Mouse (Mus musculus): Measurements from ENCODE around the gene Preb. TPM values are rescaled to one million over a fixed set of nuclear protein-coding genes. Genes with fewer than 3 reads are reported as not detected.

Preb gene
- polyA plus RNA-seq, 1 experiment from 2014 or later, result 125 TPM

DNA sequence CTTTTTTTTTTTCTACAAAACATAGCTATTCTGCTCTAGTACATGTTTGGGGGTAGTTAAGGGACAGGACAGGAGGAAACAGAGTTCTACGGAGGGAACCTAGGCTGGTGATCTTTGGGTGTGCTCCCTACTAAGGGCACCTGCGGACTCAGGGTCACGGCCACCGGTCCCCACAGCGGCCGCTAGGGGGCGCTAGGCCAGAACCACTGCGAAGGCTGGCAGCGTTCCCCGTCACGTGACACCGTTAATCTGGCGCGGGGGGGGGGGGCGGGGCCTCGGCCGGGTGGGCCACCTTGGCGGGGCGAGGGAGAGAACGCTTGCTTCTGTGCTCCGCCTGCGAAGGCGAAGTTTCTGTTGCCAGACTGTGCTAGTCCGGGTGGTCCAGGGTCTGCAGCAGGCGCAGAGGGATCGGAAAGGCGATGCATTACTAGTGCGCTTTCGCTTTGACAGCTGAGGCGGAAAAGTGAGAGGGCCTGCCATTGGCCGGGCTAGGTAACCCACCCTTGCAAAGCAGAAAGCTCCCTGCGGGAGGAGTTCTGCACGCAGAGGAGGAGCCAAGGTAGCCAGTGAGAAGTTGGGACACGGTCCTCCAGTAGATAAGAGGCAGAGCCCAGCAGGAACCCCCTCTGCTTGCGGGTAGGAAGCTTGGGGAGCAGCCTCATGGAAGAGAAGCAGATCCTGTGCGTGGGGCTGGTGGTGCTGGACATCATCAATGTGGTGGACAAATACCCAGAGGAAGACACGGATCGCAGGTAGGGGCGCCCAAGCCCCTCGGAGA lies 38.7 kb downstream of the Preb start, which contains the start of gene Khk:
Gene Khk, plus strand, starts transcription at position 176 of the 778 bp plus-strand sequence.
- peaks cover 45% of the 10 kb centered on the region for H3K36me3 ChIP-seq
- peak; percentile 82 for ATAC-seq (ENCODE audit: insufficient number of reproducible peaks, low FRiP score, low TSS enrichment, low read depth)
- peaks cover 61% of the 10 kb centered on the region for H3K4me1 ChIP-seq

DNA sequence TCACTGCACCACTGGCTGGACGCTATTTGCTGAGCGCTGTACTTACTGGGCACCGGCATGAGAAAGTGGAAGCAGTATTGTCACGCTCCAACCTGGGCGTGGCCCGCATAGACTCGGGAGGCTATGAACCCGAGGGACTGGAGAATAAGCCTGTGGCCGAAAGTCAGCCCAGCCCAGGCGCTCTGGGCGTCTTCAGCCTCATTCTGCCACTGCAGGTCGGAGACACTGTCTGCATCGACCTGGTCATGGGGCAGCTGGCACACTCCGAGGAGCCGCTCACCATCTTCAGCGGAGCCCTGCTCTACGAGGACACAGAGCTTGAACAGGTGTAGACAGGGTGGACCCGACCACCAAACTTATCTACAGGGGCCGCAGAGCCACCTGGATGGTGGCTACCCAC lies 39.5 kb downstream of the Preb start:
- no peak for ATAC-seq (ENCODE audit: insufficient number of reproducible peaks, low FRiP score, low TSS enrichment, low read depth)
- Histone ChIP-seq H3K9ac (no peak overlapping the region), H3K27ac (replicated peaks) (peak overlapping the region; percentile 36; the same call in 1 of the 2 replicates), H3K4me3 (replicated peaks) (peak overlapping the region; percentile 6; the same call in 1 of the 2 replicates), H3K9me3 (replicated peaks) (no peaks in the 10 kb centered on the region), H3K36me3 (peaks cover 46% of the 10 kb centered on the region), H3K4me1 (peaks cover 68% of the 10 kb centered on the region), H3K4me2 (replicated peaks) (peak overlapping the region; percentile 78; the same call in 1 of the 2 replicates), H3K27me3 (no peaks in the 10 kb centered on the region)
- WGBS, result 65% methylated on average over 19 of the region's 19 CpGs

More for the DNA sequence above, 38.7 kb downstream of the Preb start, which contains the start of gene Khk:
- WGBS, result 2% methylated on average over 40 of the region's 40 CpGs
- Histone ChIP-seq H3K9me3 (replicated peaks) (no peaks in the 10 kb centered on the region), H3K27ac (replicated peaks) (peak within 1 kb of the TSS; percentile 90), H3K4me3 (replicated peaks) (peak within 1 kb of the TSS; percentile 53), H3K27me3 (no peaks in the 10 kb centered on the region), H3K9ac (peak within 1 kb of the TSS; percentile 37), H3K4me2 (replicated peaks) (peak within 1 kb of the TSS; percentile 78)

DNA sequence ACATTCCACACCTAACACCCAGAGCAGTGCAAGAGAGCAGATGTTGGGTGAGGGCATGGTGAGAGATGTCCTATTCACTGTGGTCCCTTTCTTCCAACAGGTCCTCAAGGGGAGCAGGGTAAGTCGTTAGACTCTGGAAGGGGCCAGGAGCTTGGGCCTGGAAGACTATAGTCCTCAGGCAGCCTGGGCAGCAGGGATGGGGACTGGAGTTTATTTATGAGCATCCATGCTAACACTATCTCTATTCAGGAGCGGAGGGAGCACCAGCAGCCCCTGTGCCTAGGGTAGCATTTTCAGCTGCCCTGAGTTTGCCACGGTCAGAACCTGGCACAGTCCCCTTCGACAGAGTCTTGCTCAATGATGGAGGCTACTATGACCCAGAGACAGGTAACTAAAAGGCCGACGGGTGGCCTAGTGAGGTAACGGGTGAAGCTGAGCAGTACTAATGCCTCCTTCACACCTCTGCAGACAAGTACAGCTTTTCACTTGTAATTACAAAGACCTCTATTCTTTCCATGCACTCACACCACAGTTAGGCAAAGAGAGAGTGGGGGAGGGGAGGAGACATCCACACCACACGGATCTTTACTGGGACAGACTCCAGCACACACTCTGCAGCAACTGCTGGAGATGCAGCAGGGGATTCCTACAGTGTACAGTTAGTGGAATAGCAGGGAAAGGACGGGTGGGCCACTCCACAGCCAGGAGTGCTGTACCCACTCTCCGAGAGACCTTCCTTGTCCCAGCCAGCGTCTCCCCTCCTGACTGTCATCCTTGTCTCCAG lies 40.1 kb downstream of the Preb start:
- H3K4me1 ChIP-seq, result peaks cover 73% of the 10 kb centered on the region
- WGBS, result 64% methylated on average over 11 of the region's 11 CpGs
- H3K36me3 ChIP-seq, result peaks cover 46% of the 10 kb centered on the region
- no peak overlapping the region for H3K9ac ChIP-seq
- H3K4me2 ChIP-seq (replicated peaks), result 0 out of 2 replicates have a peak overlapping the region, but pooled peaks have one; percentile 78
- H3K4me3 ChIP-seq (replicated peaks), result 0 out of 2 replicates have a peak overlapping the region, but pooled peaks have one; percentile 6
- peak overlapping the region; percentile 36; the same call in 1 of the 2 replicates for H3K27ac ChIP-seq (replicated peaks)
- H3K27me3 ChIP-seq, result no peaks in the 10 kb centered on the region
- no peaks in the 10 kb centered on the region for H3K9me3 ChIP-seq (replicated peaks)
- no peak for ATAC-seq (ENCODE audit: insufficient number of reproducible peaks, low FRiP score, low TSS enrichment, low read depth)

DNA sequence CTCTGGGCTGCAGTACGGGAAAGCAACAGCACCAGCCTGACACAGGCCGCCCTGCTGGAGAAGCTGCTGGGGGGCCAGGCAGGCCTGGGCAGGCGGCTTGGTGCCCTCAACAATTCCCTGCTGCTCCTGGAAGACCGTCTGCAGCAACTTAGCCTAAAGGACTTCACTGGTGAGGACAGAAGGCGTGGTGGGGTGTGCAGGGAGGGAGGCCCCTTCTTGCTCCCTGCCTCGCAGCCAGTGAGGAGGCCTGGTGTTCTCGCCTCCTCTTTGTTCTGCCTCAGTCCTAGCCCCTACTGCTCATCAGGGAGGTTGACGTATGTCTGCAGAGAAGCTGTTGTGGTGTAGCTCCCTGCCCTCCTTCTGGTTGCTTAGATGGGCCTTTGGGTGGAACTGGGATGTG lies 41.5 kb downstream of the Preb start:
- no peak overlapping the region for H3K9ac ChIP-seq
- ATAC-seq (ENCODE audit: insufficient number of reproducible peaks, low FRiP score, low TSS enrichment, low read depth), result no peak

DNA sequence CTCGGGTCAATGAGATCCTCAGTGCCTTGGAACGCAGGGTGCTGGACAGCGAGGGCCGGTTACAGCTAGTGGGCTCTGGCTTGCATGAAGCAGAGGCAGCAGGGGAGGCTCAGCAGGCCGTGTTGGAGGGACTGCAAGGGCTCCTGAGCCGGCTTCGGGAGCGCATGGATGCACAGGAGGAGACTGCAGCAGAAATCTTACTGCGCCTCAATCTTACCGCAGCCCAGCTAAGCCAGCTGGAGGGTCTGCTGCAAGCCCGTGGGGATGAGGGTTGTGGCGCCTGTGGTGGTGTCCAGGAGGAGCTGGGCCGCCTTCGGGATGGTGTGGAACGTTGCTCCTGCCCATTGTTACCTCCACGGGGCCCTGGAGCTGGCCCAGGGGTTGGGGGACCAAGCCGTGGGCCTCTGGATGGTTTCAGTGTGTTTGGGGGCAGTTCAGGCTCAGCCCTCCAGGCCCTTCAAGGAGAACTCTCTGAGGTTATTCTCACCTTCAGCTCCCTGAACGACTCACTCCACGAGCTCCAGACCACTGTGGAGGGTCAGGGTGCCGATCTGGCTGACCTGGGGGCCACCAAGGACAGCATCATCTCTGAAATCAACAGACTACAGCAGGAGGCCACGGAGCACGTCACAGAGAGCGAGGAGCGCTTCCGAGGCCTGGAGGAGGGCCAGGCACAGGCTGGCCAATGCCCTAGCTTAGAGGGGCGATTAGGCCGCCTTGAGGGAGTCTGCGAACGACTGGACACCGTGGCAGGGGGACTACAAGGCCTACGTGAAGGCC lies 42.1 kb downstream of the Preb start:
- H3K27me3 ChIP-seq, result no peaks in the 10 kb centered on the region
- peak overlapping the region; percentile 22; the same call in 1 of the 2 replicates for H3K27ac ChIP-seq (replicated peaks)
- no peak overlapping the region for H3K4me3 ChIP-seq (replicated peaks)
- no peak for ATAC-seq (ENCODE audit: insufficient number of reproducible peaks, low FRiP score, low TSS enrichment, low read depth)
- H3K9ac ChIP-seq, result no peak overlapping the region
- 83% methylated on average over 31 of the region's 31 CpGs for WGBS
- no peak overlapping the region for H3K4me2 ChIP-seq (replicated peaks)
- peaks cover 81% of the 10 kb centered on the region for H3K4me1 ChIP-seq
- no peaks in the 10 kb centered on the region for H3K9me3 ChIP-seq (replicated peaks)
- peaks cover 46% of the 10 kb centered on the region for H3K36me3 ChIP-seq

More for the DNA sequence above, 41.5 kb downstream of the Preb start:
- H3K4me1 ChIP-seq, result peaks cover 83% of the 10 kb centered on the region
- no peaks in the 10 kb centered on the region for H3K9me3 ChIP-seq (replicated peaks)
- H3K4me3 ChIP-seq (replicated peaks), result no peak overlapping the region
- no peak overlapping the region for H3K4me2 ChIP-seq (replicated peaks)
- WGBS, result 63% methylated on average over 8 of the region's 8 CpGs
- H3K36me3 ChIP-seq, result peaks cover 46% of the 10 kb centered on the region
- peak overlapping the region; percentile 22; the same call in 1 of the 2 replicates for H3K27ac ChIP-seq (replicated peaks)
- no peaks in the 10 kb centered on the region for H3K27me3 ChIP-seq

DNA sequence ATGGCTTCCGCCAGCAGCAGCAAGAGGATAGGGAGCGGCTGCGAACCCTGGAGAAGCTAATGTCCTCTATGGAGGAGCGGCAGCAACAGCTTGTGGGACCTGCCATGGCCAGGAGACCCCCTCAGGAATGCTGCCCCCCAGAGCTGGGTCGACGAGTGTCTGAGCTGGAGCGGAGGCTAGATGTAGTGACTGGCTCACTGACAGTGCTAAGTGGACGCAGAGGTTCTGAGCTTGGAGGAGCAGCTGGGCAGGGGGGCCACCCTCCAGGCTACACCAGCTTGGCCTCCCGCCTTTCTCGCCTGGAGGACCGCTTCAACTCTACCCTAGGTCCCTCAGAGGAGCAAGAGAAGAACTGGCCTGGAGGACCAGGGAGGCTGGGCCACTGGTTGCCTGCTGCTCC lies 42.8 kb downstream of the Preb start:
- ATAC-seq (ENCODE audit: insufficient number of reproducible peaks, low FRiP score, low TSS enrichment, low read depth), result no peak
- no peaks in the 10 kb centered on the region for H3K9me3 ChIP-seq (replicated peaks)
- peaks cover 81% of the 10 kb centered on the region for H3K4me1 ChIP-seq
- no peak overlapping the region for H3K4me3 ChIP-seq (replicated peaks)
- 84% methylated on average over 11 of the region's 11 CpGs for WGBS
- H3K27me3 ChIP-seq, result no peaks in the 10 kb centered on the region
- peaks cover 43% of the 10 kb centered on the region for H3K36me3 ChIP-seq
- no peak overlapping the region for H3K27ac ChIP-seq (replicated peaks)
- H3K4me2 ChIP-seq (replicated peaks), result no peak overlapping the region
- H3K9ac ChIP-seq, result no peak overlapping the region

DNA sequence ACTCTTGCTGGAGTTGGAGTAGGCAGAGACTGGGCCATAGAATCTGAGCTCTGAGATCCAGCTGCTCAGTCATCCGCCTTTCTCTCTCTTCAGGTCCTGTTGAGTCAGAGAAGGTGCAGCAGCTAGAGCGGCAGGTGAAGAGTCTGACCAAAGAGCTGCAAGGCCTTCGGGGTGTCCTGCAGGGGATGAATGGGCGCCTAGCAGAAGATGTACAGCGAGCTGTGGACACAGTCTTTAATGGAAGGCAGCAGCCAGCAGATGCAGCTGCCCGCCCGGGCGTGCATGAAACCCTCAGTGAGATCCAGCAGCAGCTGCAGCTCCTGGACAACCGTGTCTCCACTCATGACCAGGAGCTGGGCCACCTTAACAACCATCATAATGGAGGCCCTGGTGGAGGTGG lies 43.3 kb downstream of the Preb start:
- H3K9ac ChIP-seq, result no peak overlapping the region
- no peaks in the 10 kb centered on the region for H3K9me3 ChIP-seq (replicated peaks)
- no peak for ATAC-seq (ENCODE audit: insufficient number of reproducible peaks, low FRiP score, low TSS enrichment, low read depth)
- no peaks in the 10 kb centered on the region for H3K27me3 ChIP-seq
- H3K4me2 ChIP-seq (replicated peaks), result no peak overlapping the region
- 91% methylated on average over 9 of the region's 9 CpGs for WGBS
- no peak overlapping the region for H3K4me3 ChIP-seq (replicated peaks)
- H3K27ac ChIP-seq (replicated peaks), result peak overlapping the region; percentile 73
- peaks cover 43% of the 10 kb centered on the region for H3K36me3 ChIP-seq
- H3K4me1 ChIP-seq, result peaks cover 81% of the 10 kb centered on the region

DNA sequence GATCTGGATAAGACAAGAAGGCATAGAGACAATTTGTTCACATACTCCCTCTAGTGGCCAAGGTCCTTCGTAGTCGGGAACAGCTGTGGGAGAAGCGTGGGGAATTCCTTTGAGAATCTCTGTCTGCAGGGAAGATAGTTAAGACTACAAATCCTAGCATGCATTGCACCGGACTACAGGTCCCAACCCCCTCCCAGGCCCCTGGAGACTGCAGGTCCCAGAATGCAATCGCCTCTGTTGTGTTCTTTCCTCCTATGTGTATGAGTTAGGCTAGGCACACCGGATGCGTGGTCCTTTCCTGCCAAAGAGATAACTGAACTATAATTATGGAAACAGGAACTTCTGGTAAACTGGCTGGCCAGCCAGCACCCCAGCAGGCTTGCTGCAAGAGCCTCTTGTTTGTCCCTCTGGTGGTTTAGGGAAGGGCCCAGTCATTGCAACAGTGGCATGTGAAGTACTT lies 44.2 kb downstream of the Preb start:
- Histone ChIP-seq H3K4me1 (peaks cover 81% of the 10 kb centered on the region), H3K4me2 (replicated peaks) (peak overlapping the region; percentile 70), H3K9ac (peak overlapping the region; percentile 53; the same call in 1 of the 2 replicates), H3K27me3 (no peaks in the 10 kb centered on the region), H3K36me3 (peaks cover 43% of the 10 kb centered on the region), H3K9me3 (replicated peaks) (no peaks in the 10 kb centered on the region), H3K4me3 (replicated peaks) (peak overlapping the region; percentile 55), H3K27ac (replicated peaks) (peak overlapping the region; percentile 95)
- ATAC-seq (ENCODE audit: insufficient number of reproducible peaks, low FRiP score, low TSS enrichment, low read depth), result peak; percentile 64
- WGBS, result 3% methylated on average over 7 of the region's 7 CpGs

DNA sequence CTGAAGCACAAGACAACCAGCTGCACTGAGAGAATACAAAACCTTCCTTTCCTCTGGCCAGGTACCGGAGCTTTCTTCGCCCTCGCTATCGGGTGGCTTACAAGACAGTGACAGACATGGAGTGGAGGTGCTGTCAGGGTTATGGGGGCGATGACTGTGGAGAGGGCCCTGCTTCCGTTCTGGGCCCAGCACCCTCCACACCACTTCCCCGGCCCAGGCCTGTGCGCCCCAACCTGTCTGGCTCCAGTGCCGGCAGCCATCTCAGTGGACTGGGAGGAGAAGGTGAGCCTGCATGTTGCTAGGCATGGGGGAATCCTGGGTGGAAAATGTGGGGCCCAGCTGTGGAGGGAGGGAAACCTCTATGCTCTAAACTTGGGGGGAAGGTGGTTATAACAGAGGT lies 44.7 kb downstream of the Preb start:
- H3K4me2 ChIP-seq (replicated peaks), result peak overlapping the region; percentile 70
- H3K4me3 ChIP-seq (replicated peaks), result peak overlapping the region; percentile 55
- peaks cover 41% of the 10 kb centered on the region for H3K36me3 ChIP-seq
- no peaks in the 10 kb centered on the region for H3K27me3 ChIP-seq
- WGBS, result 16% methylated on average over 9 of the region's 9 CpGs
- H3K9me3 ChIP-seq (replicated peaks), result no peaks in the 10 kb centered on the region
- peaks cover 81% of the 10 kb centered on the region for H3K4me1 ChIP-seq
- peak overlapping the region; percentile 53 for H3K9ac ChIP-seq
- H3K27ac ChIP-seq (replicated peaks), result peak overlapping the region; percentile 95
- peak; percentile 0; the same call in 1 of the 2 replicates for ATAC-seq (ENCODE audit: insufficient number of reproducible peaks, low FRiP score, low TSS enrichment, low read depth)

DNA sequence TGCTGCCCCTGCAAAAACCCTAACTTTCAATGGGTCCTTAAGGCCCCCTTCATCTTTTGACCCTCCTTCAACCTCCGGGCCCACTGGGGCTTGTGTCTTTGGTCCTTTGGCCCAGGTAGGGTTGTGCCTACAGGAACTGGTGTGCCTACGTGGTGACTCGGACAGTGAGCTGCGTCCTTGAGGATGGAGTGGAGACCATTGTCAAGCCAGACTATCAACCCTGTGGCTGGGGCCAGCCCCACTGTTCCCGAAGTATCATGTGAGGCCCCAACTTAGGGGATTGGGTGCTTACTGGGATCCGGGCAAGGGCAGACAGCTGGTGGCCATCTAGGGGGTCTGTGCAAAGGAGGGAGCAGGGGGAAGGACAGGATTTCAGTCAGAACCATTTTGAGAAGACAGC lies 45.3 kb downstream of the Preb start:
- Histone ChIP-seq H3K4me2 (replicated peaks) (peak overlapping the region; percentile 70), H3K36me3 (peaks cover 35% of the 10 kb centered on the region), H3K27me3 (no peaks in the 10 kb centered on the region), H3K9me3 (replicated peaks) (no peaks in the 10 kb centered on the region), H3K9ac (peak overlapping the region; percentile 53), H3K27ac (replicated peaks) (peak overlapping the region; percentile 95), H3K4me3 (replicated peaks) (peak overlapping the region; percentile 55), H3K4me1 (peaks cover 79% of the 10 kb centered on the region)
- no peak for ATAC-seq (ENCODE audit: insufficient number of reproducible peaks, low FRiP score, low TSS enrichment, low read depth)
- 27% methylated on average over 6 of the region's 6 CpGs for WGBS

Measured in embryonic facial prominence, embryonic 15.5 days (tissue).